Mouse (Mus musculus) embryonic facial prominence, embryonic 14.5 days (tissue): Measurements from ENCODE around the gene Fam243. TPM values are rescaled to one million over a fixed set of nuclear protein-coding genes. Genes with fewer than 3 reads are reported as not detected.

ENCODE experiments used
- ATAC-seq: fragments of 200-750 bp; cut with Nextera tagmentation; 2 replicates; pipeline ENCODE4 v1.8.0; 2017; ENCODE audit warnings: low read depth, moderate number of reproducible peaks, moderate TSS enrichment
- DNase-seq: peaks from one replicate; pipeline ENCODE4 v3.0.0-alpha.2; 2015; ENCODE audit warnings: low spot score
- H3K27ac ChIP-seq: fragments of 300-500 bp; sonication (generic); replicated peaks from 2 replicates; pipeline ENCODE4 v1.5.1; 2014; ENCODE audit warnings: low read depth, mild to moderate bottlenecking, low read length, moderate library complexity
- H3K27me3 ChIP-seq: fragments of 300-500 bp; sonication (generic); replicated peaks from 2 replicates; pipeline ENCODE4 v1.6.1; 2014; ENCODE audit warnings: low read length; ENCODE audit not compliant: control insufficient read depth, insufficient read depth
- H3K36me3 ChIP-seq: fragments of 300-500 bp; sonication (generic); 2 replicates; pipeline ENCODE4 v1.6.1; 2014; ENCODE audit warnings: low read length, mixed read lengths; ENCODE audit not compliant: control insufficient read depth, insufficient read depth
- H3K4me1 ChIP-seq: fragments of 300-500 bp; sonication (generic); 2 replicates; pipeline ENCODE4 v1.6.1; 2014; ENCODE audit warnings: antibody characterized with exemption, low read length; ENCODE audit not compliant: control insufficient read depth, insufficient read depth
- H3K4me2 ChIP-seq: fragments of 300-500 bp; sonication (generic); 2 replicates; pipeline ENCODE4 v1.6.1; 2014; ENCODE audit warnings: low read depth, mild to moderate bottlenecking, low read length, moderate library complexity, mixed read lengths
- H3K4me3 ChIP-seq: fragments of 300-500 bp; sonication (generic); 2 replicates; pipeline ENCODE4 v1.5.1; 2014; ENCODE audit warnings: low read depth, mild to moderate bottlenecking, low read length
- H3K9ac ChIP-seq: fragments of 300-500 bp; sonication (generic); 2 replicates; pipeline ENCODE4 v1.6.1; 2014; ENCODE audit warnings: low read depth, mild to moderate bottlenecking, low read length, moderate library complexity, mixed read lengths
- H3K9me3 ChIP-seq: fragments of 300-500 bp; sonication (generic); 2 replicates; pipeline ENCODE4 v1.6.1; 2016; ENCODE audit warnings: low read length; ENCODE audit not compliant: control insufficient read depth
- WGBS: fragments of 180-500 bp; shearing (Covaris S2); extraction: QIAGEN DNeasy Blood & Tissue Kit; methylation state at CpG from one replicate; pipeline ENCODE4 v1.1.7; 2014; 5-methylcytosine and 5-hydroxymethylcytosine counted together
- polyA plus RNA-seq: library from polyadenylated mRNA; unstranded; fragments of >200 nt; fragmentation: Nextera tagmentation; extraction: Ambion mirVana; gene quantifications from 2 replicates; pipeline ENCODE4 v1.2.1, GENCODE M21; 2014

Gene Fam243
- polyA plus RNA-seq, 1 experiment from 2014 or later: not detected

- H3K9me3 ChIP-seq: no peaks in the 10 kb centered on the region
- H3K4me1 ChIP-seq: peaks cover 4% of the 10 kb centered on the region; the same call in 1 of the 2 replicates
- 62% methylated on average over 5 of the region's 5 CpGs for WGBS
- no peak overlapping the region for H3K9ac ChIP-seq
- no peak overlapping the region for H3K27ac ChIP-seq
- H3K27me3 ChIP-seq: no peaks in the 10 kb centered on the region
- DNase-seq (no peak), ATAC-seq (no peak)
- no peak overlapping the region for H3K4me2 ChIP-seq
- H3K36me3 ChIP-seq: no peaks in the 10 kb centered on the region
- no peak overlapping the region for H3K4me3 ChIP-seq
These were observed 46.7 kb downstream of the Fam243 start for GRCm38 (mm10) chr16:92274516-92274915.

Other genes with a start within 250 kb of the Fam243 start
- 0.12 and 2.3 TPM in 2 replicates for gene Kcne2, start 29.1 kb downstream of the Fam243 start, polyA plus RNA-seq
- 131 and 155 TPM in 2 replicates for gene Smim11, start 20.2 kb downstream of the Fam243 start, polyA plus RNA-seq
- 0.21 TPM in 1 of 2 replicates, not detected in the other for gene Kcne1, start 38.0 kb upstream of the Fam243 start, polyA plus RNA-seq
- gene Rcan1, start 149.4 kb upstream of the Fam243 start, polyA plus RNA-seq: 34.6 TPM in 2 replicates
- 3.0 and 4.1 TPM in 2 replicates for gene Clic6, start 164.3 kb upstream of the Fam243 start, polyA plus RNA-seq